Mouse (Mus musculus) erythroblast, embryonic 14.5 days (primary cell): ENCODE data around the gene Slc35e2. TPM values are rescaled to one million over a fixed set of nuclear protein-coding genes. Genes with fewer than 3 reads are reported as not detected.
"Not testable (repeated sequence)": the region's sequence is repeated elsewhere in the genome, so short reads cannot be mapped to it uniquely, and the experiment has no call there.

Experiments
- H3K27me3 ChIP-seq: 2 replicates; pipeline ENCODE4 v1.6.1; 2012; ENCODE audit warnings: inconsistent platforms; ENCODE audit not compliant: control insufficient read depth
- H3K36me3 ChIP-seq: 2 replicates; pipeline ENCODE4 v1.6.1; 2012; ENCODE audit warnings: mild to moderate bottlenecking, inconsistent platforms; ENCODE audit not compliant: control insufficient read depth
- H3K4me1 ChIP-seq: 2 replicates; pipeline ENCODE4 v1.6.1; 2012; ENCODE audit warnings: inconsistent platforms; ENCODE audit not compliant: control insufficient read depth
- H3K4me3 ChIP-seq: replicated peaks from 2 replicates; pipeline ENCODE3; 2012; ENCODE audit warnings: moderate library complexity, mild to moderate bottlenecking, inconsistent platforms
- H3K9me3 ChIP-seq: 2 replicates; pipeline ENCODE4 v1.6.1; 2012; ENCODE audit warnings: low read length, inconsistent platforms, mixed read lengths; ENCODE audit not compliant: control insufficient read depth
- GATA1 ChIP-seq: IDR thresholded peaks from 2 replicates; pipeline ENCODE4 v1.6.1; 2012; ENCODE audit warnings: low read length, inconsistent platforms, mixed read lengths
- TAL1 ChIP-seq: IDR thresholded peaks from 3 replicates; pipeline ENCODE4 v1.6.1; 2012; ENCODE audit warnings: low read length, inconsistent platforms, mixed read lengths
- polyA plus RNA-seq: library from polyadenylated mRNA; stranded (reverse); fragments of >175 nt; gene quantifications from 2 replicates; pipeline ENCODE4 v1.2.3, GENCODE M21; 2012

The Slc35e2 gene
- polyA plus RNA-seq, 1 experiment, result 0.09 TPM

GRCm38 (mm10) chr4:155563400-155564231 is 37.6 kb upstream of the Slc35e2 start:
- H3K36me3 ChIP-seq, result peaks cover 32% of the 10 kb centered on the region
- H3K4me1 ChIP-seq, result peaks cover 45% of the 10 kb centered on the region
- H3K4me3 ChIP-seq, result peak overlapping the region; percentile 94
- H3K27me3 ChIP-seq, result no peaks in the 10 kb centered on the region
- TF ChIP-seq TAL1 (no peak), GATA1 (no peak)
- H3K9me3 ChIP-seq, result no peaks in the 10 kb centered on the region

- TF ChIP-seq GATA1 (no peak), TAL1 (no peak)
- no peaks in the 10 kb centered on the region for H3K9me3 ChIP-seq
- H3K27me3 ChIP-seq, result no peaks in the 10 kb centered on the region
- peaks cover 23% of the 10 kb centered on the region for H3K36me3 ChIP-seq
- H3K4me1 ChIP-seq, result peaks cover 44% of the 10 kb centered on the region
- peak overlapping the region; percentile 94 for H3K4me3 ChIP-seq
Measured at GRCm38 (mm10) chr4:155564315-155565069, 36.7 kb upstream of the Slc35e2 start.

GRCm38 (mm10) chr4:155566555-155566954 is 34.7 kb upstream of the Slc35e2 start:
- H3K36me3 ChIP-seq, result peaks cover 3% of the 10 kb centered on the region
- H3K9me3 ChIP-seq, result no peaks in the 10 kb centered on the region
- no peak overlapping the region for H3K4me3 ChIP-seq
- H3K4me1 ChIP-seq, result peaks cover 42% of the 10 kb centered on the region
- H3K27me3 ChIP-seq, result no peaks in the 10 kb centered on the region
- no peak for TF ChIP-seq TAL1
- no peak for TF ChIP-seq GATA1

- Histone ChIP-seq H3K27me3 (no peaks in the 10 kb centered on the region), H3K4me1 (peaks cover 29% of the 10 kb centered on the region), H3K36me3 (peaks cover 3% of the 10 kb centered on the region), H3K4me3 (no peak overlapping the region), H3K9me3 (no peaks in the 10 kb centered on the region)
- TF ChIP-seq GATA1, result no peak
- TF ChIP-seq TAL1, result no peak
Measured at GRCm38 (mm10) chr4:155568170-155568569, 33.0 kb upstream of the Slc35e2 start.

GRCm38 (mm10) chr4:155568632-155569370 is 32.4 kb upstream of the Slc35e2 start:
- Histone ChIP-seq H3K27me3 (no peaks in the 10 kb centered on the region), H3K4me1 (peaks cover 28% of the 10 kb centered on the region), H3K36me3 (peaks cover 3% of the 10 kb centered on the region), H3K9me3 (no peaks in the 10 kb centered on the region), H3K4me3 (no peak overlapping the region)
- TF ChIP-seq GATA1, result no peak
- TF ChIP-seq TAL1, result no peak

GRCm38 (mm10) chr4:155569818-155570217 is 31.4 kb upstream of the Slc35e2 start:
- Histone ChIP-seq H3K36me3 (peaks cover 3% of the 10 kb centered on the region), H3K27me3 (no peaks in the 10 kb centered on the region), H3K4me1 (peaks cover 19% of the 10 kb centered on the region), H3K4me3 (no peak overlapping the region), H3K9me3 (no peaks in the 10 kb centered on the region)
- TF ChIP-seq GATA1 (no peak), TAL1 (no peak)

- not testable (repeated sequence) for H3K36me3 ChIP-seq, H3K9me3 ChIP-seq, H3K27me3 ChIP-seq, H3K4me3 ChIP-seq
- H3K4me1 ChIP-seq, result peaks cover 17% of the 10 kb centered on the region
Measured at GRCm38 (mm10) chr4:155570315-155570714, 30.9 kb upstream of the Slc35e2 start.

- H3K4me3 ChIP-seq, result no peak overlapping the region
- peaks cover 9% of the 10 kb centered on the region for H3K4me1 ChIP-seq
- no peaks in the 10 kb centered on the region for H3K27me3 ChIP-seq
- H3K9me3 ChIP-seq, result no peaks in the 10 kb centered on the region
- TF ChIP-seq TAL1 (no peak), GATA1 (no peak)
- no peaks in the 10 kb centered on the region; the same call in 1 of the 2 replicates for H3K36me3 ChIP-seq
Measured at GRCm38 (mm10) chr4:155571442-155571841, 29.8 kb upstream of the Slc35e2 start.

- H3K9me3 ChIP-seq, result no peaks in the 10 kb centered on the region
- H3K4me1 ChIP-seq, result peaks cover 9% of the 10 kb centered on the region
- no peak for TF ChIP-seq TAL1
- no peak for TF ChIP-seq GATA1
- no peaks in the 10 kb centered on the region for H3K27me3 ChIP-seq
- no peak overlapping the region for H3K4me3 ChIP-seq
- H3K36me3 ChIP-seq, result peaks cover 15% of the 10 kb centered on the region
Measured at GRCm38 (mm10) chr4:155573155-155573554, 28.1 kb upstream of the Slc35e2 start.
